Mouse (Mus musculus) lung, embryonic 16.5 days (tissue): ENCODE measurements around the gene Cfc1. TPM values are rescaled to one million over a fixed set of nuclear protein-coding genes. Genes with fewer than 3 reads are reported as not detected.

ENCODE experiments used
- ATAC-seq: fragments of 200-750 bp; cut with Nextera tagmentation; 2 replicates; pipeline ENCODE4 v1.8.0; 2017; ENCODE audit warnings: low read depth, mild to moderate bottlenecking, moderate library complexity
- H3K27ac ChIP-seq: fragments of 300-500 bp; sonication (generic); 2 replicates; pipeline ENCODE4 v1.5.1; 2014; ENCODE audit warnings: mild to moderate bottlenecking, control low read depth, low read length
- H3K27me3 ChIP-seq: fragments of 300-500 bp; sonication (generic); 2 replicates; pipeline ENCODE4 v1.6.1; 2014; ENCODE audit warnings: low read depth, low read length, mixed read lengths; ENCODE audit not compliant: control insufficient read depth, insufficient read depth
- H3K36me3 ChIP-seq: fragments of 300-500 bp; sonication (generic); 2 replicates; pipeline ENCODE4 v1.6.1; 2014; ENCODE audit warnings: low read length; ENCODE audit not compliant: control insufficient read depth, insufficient read depth
- H3K4me1 ChIP-seq: fragments of 300-500 bp; sonication (generic); replicated peaks from 2 replicates; pipeline ENCODE4 v1.6.1; 2014; ENCODE audit warnings: low read length, mixed read lengths; ENCODE audit not compliant: control insufficient read depth, insufficient read depth
- H3K4me2 ChIP-seq: fragments of 300-500 bp; sonication (generic); 2 replicates; pipeline ENCODE4 v1.6.1; 2014; ENCODE audit warnings: low read depth, low read length, control low read depth
- H3K4me3 ChIP-seq: fragments of 300-500 bp; sonication (generic); 2 replicates; pipeline ENCODE4 v1.5.1; 2014; ENCODE audit warnings: mild to moderate bottlenecking, low read length, control low read depth
- H3K9ac ChIP-seq: fragments of 300-500 bp; sonication (generic); 2 replicates; pipeline ENCODE4 v1.6.1; 2014; ENCODE audit warnings: low read length, control low read depth
- H3K9me3 ChIP-seq: fragments of 300-500 bp; sonication (generic); 2 replicates; pipeline ENCODE4 v1.6.1; 2016; ENCODE audit warnings: low read length; ENCODE audit not compliant: control insufficient read depth
- WGBS: fragments of 180-500 bp; shearing (Covaris S2); extraction: QIAGEN DNeasy Blood & Tissue Kit; methylation state at CpG from one replicate; pipeline ENCODE4 v1.1.7; 2014; 5-methylcytosine and 5-hydroxymethylcytosine counted together
- polyA plus RNA-seq: library from polyadenylated mRNA; unstranded; fragments of >200 nt; fragmentation: Nextera tagmentation; extraction: Ambion mirVana; gene quantifications from 2 replicates; pipeline ENCODE4 v1.2.1, GENCODE M21; 2015

Gene Cfc1
- polyA plus RNA-seq, 1 experiment from 2014 or later, result not detected

DNA sequence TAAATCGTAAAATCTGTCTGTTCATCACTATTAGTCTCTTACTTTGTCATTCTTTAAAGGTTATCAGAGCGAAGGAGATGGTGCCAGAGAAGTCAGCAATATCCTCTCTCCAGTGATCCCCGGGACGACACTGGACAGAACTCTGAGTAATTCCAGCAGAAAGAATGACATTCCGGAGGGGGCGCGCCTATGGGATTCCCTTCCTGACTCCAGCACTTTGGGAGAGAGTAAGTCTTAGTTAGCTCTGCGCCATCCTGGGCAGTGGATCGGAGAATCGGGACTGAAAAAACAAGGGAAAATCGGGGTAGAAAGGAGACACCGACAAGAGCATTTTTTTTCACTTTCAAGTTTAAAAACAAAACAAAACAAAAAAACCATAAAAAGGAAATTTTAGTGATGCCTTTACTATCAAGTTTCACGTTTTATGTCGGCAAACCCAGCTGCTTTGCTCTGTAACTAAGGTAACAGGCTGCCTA, 881 bp downstream of the Cfc1 start:
- Histone ChIP-seq H3K27me3 (peaks cover 18% of the 10 kb centered on the region), H3K4me3 (peak overlapping the region; percentile 23; the same call in 1 of the 2 replicates), H3K4me1 (peaks cover 4% of the 10 kb centered on the region; the same call in 1 of the 2 replicates), H3K9me3 (no peaks in the 10 kb centered on the region), H3K27ac (no peak overlapping the region), H3K36me3 (no peaks in the 10 kb centered on the region), H3K9ac (no peak overlapping the region), H3K4me2 (peak overlapping the region; percentile 35)
- WGBS, result 1% methylated on average over 14 of the region's 14 CpGs
- no peak for ATAC-seq

GRCm38 (mm10) chr1:34536767-34537485, 1.5 kb downstream of the Cfc1 start:
- Histone ChIP-seq H3K9me3 (no peaks in the 10 kb centered on the region), H3K4me3 (peak overlapping the region; percentile 23), H3K9ac (no peak overlapping the region), H3K4me1 (peaks cover 4% of the 10 kb centered on the region; the same call in 1 of the 2 replicates), H3K36me3 (no peaks in the 10 kb centered on the region), H3K27me3 (peaks cover 18% of the 10 kb centered on the region), H3K4me2 (peak overlapping the region; percentile 35), H3K27ac (no peak overlapping the region)
- 2% methylated on average over 16 of the region's 16 CpGs for WGBS
- peak; percentile 85 for ATAC-seq

DNA sequence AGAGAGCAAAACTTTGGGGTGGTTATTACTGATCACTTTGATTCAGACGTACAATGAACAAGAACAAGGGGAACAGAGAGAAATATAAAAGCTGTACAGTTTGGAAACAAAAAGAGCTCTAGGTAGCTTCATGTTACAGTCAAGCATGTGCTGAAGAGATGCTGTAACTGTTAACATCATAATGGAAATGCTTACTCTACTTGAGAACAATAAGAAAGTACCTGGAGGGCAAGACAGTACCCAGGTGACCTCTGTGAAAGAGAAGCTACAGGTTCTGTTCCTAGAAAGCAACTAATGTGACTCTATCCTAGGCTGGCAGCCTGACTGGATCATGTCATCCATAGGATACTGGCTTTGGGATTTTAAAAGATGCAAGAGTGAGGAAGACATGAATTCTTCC, 11.6 kb downstream of the Cfc1 start:
- Histone ChIP-seq H3K9me3 (no peaks in the 10 kb centered on the region), H3K36me3 (no peaks in the 10 kb centered on the region), H3K27me3 (no peaks in the 10 kb centered on the region), H3K9ac (no peak overlapping the region), H3K4me2 (no peak overlapping the region), H3K27ac (no peak overlapping the region), H3K4me3 (no peak overlapping the region), H3K4me1 (no peaks in the 10 kb centered on the region)
- no peak for ATAC-seq
- WGBS, result 52% methylated on average over 1 of the region's 1 CpGs

DNA sequence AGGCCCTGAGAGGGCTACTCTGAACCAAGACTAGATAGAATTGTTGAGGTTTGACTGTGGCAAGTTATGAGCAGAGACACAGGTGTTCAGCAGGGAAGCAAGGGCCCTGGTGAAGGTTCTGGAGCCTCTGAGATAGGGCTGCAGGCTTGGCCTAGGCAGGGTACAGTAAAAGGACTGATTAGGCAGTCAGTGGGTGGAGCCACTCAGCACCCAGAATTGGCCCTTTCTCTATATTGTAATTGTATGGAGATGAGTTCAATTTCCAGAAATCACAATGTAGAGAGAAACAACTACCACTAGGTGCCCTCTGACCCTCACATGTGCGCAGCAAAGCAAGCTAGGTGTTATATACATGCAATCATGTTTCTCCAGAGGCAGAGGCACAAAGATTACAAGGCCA, 18.2 kb downstream of the Cfc1 start:
- H3K4me1 ChIP-seq, result no peaks in the 10 kb centered on the region
- no peaks in the 10 kb centered on the region for H3K36me3 ChIP-seq
- no peak overlapping the region for H3K27ac ChIP-seq
- no peak for ATAC-seq
- 82% methylated on average over 1 of the region's 1 CpGs for WGBS
- no peaks in the 10 kb centered on the region for H3K27me3 ChIP-seq
- H3K4me2 ChIP-seq, result no peak overlapping the region
- H3K4me3 ChIP-seq, result no peak overlapping the region
- no peaks in the 10 kb centered on the region for H3K9me3 ChIP-seq
- no peak overlapping the region for H3K9ac ChIP-seq

DNA sequence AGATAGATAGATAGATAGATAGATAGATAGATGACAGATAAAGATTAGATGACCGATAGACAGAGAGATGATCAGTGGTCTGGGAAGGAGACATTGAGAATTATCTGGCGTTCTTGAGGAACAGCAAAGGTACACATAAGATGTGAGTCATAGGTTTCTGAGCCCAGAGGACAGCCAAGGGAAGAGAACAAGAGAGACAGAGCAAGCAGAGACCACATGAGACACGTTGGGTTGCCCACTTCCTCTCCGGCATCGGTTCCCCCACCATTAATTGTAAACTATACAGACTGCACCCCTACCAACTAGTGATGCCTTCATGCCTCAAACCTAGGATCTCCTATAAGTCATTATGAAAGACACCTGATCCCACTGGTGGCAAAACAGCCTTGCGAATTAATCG, 18.8 kb downstream of the Cfc1 start:
- H3K9me3 ChIP-seq, result no peaks in the 10 kb centered on the region
- no peak for ATAC-seq
- 76% methylated on average over 7 of the region's 7 CpGs for WGBS

DNA sequence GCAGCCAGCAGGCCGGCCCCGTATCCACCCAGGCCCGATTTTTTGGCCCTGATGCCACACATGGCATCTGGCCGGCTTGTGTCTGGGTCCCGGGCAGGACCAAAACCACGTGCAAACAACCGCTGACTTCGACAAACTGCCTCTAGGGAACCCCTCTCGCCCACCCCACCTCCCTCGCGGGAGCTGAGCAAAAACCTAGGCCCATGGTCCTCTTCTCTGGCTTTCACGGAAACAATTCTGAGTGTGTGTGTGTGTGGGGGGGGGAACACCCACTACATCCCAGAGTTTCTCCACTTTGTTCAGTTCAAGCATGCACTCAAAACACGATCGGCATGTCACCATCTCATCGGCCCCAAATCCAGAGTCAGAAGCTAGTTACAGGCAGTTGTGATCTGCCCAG, 25.4 kb downstream of the Cfc1 start, which contains the start of gene Prss40:
Prss40 (minus strand) TSS at position 101 of the 400 bp plus-strand sequence.
- H3K9me3 ChIP-seq, result no peaks in the 10 kb centered on the region
- no peaks in the 10 kb centered on the region for H3K27me3 ChIP-seq
- no peak within 1 kb of the TSS for H3K27ac ChIP-seq
- WGBS, result 78% methylated on average over 15 of the region's 15 CpGs
- H3K4me2 ChIP-seq, result no peak within 1 kb of the TSS
- no peak within 1 kb of the TSS for H3K4me3 ChIP-seq
- H3K36me3 ChIP-seq, result no peaks in the 10 kb centered on the region
- no peak for ATAC-seq
- H3K9ac ChIP-seq, result no peak within 1 kb of the TSS
- H3K4me1 ChIP-seq, result no peaks in the 10 kb centered on the region

More for the DNA sequence above, 18.8 kb downstream of the Cfc1 start:
- Histone ChIP-seq H3K4me1 (no peaks in the 10 kb centered on the region), H3K27ac (no peak overlapping the region), H3K27me3 (no peaks in the 10 kb centered on the region), H3K4me3 (no peak overlapping the region), H3K4me2 (no peak overlapping the region), H3K36me3 (no peaks in the 10 kb centered on the region), H3K9ac (no peak overlapping the region)

GRCm38 (mm10) chr1:34564383-34565045, 29.1 kb downstream of the Cfc1 start:
- Histone ChIP-seq H3K27me3 (no peaks in the 10 kb centered on the region), H3K36me3 (no peaks in the 10 kb centered on the region), H3K27ac (no peak overlapping the region), H3K9me3 (no peaks in the 10 kb centered on the region), H3K9ac (no peak overlapping the region), H3K4me3 (no peak overlapping the region), H3K4me2 (no peak overlapping the region), H3K4me1 (no peaks in the 10 kb centered on the region)
- ATAC-seq, result no peak
- WGBS, result 74% methylated on average over 8 of the region's 8 CpGs

DNA sequence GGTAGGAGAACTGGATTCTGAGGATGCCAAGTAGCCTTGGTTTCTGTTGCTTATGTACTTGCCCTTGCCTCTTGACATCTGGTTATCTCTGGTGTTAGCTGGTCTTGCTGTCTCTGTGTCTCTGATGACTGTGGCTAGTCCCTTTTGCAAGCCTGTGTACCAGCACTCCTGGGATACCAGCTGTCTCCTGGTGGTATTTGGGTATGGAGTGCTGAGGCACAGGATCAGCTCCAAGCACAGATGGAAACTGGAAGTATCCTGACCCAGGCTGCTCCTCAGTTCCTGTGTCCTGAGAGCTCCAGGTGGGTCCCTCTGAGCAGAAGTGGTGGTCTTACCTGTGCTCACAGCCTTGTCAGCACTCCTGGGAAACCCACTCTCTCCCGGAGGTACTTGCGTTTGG, 32.7 kb downstream of the Cfc1 start:
- Histone ChIP-seq H3K4me3 (no peak overlapping the region), H3K27ac (no peak overlapping the region), H3K36me3 (no peaks in the 10 kb centered on the region), H3K4me1 (no peaks in the 10 kb centered on the region), H3K9me3 (no peaks in the 10 kb centered on the region), H3K9ac (no peak overlapping the region), H3K4me2 (no peak overlapping the region), H3K27me3 (no peaks in the 10 kb centered on the region)
- no peak for ATAC-seq
- 90% methylated on average over 2 of the region's 2 CpGs for WGBS

- ATAC-seq, result no peak
- Histone ChIP-seq H3K9ac (no peak overlapping the region), H3K27ac (no peak overlapping the region), H3K9me3 (no peaks in the 10 kb centered on the region), H3K36me3 (no peaks in the 10 kb centered on the region), H3K4me2 (no peak overlapping the region), H3K4me3 (no peak overlapping the region), H3K4me1 (no peaks in the 10 kb centered on the region), H3K27me3 (no peaks in the 10 kb centered on the region)
- 89% methylated on average over 2 of the region's 2 CpGs for WGBS
Observed at GRCm38 (mm10) chr1:34569876-34570275, 34.4 kb downstream of the Cfc1 start.
